Mouse (Mus musculus): ENCODE measurements around the gene Thrsp. TPM values are rescaled to one million over a fixed set of nuclear protein-coding genes. Genes with fewer than 3 reads are reported as not detected.

Thrsp gene
- polyA plus RNA-seq, 1 experiment = 93.2 TPM

DNA sequence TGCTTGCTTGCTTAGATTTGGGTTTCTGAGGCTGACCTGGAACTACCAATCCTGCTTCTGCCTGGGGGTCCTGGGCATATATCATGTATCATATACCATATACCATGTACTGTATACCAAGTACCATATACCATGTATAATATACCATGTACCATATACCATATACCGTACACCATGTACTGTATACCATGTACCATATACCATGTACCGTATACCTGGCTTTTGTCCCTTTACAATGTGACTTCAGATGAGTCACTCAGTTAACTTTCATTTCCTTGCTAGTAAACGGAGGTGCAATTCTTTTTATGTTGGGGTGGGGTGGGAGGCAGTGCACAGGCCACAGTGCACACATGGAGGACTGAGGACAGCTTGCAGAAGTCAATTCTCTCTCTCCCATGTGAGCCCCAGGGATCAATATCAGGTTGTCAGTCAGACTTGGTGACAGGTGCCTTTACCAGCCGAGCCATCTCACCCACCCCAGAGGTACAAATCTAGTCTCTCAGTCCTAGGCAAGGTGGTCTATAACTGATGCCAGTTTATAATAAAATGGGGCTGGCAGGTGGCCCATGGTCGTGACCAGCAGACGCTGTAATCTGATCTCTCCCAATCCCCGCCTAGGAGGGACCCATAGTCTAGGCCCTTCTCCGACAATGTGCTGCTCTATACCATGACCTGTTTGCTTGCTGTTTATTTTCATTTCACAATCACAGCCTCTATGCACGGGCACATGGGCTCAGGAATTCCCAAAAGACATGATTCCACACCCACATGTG is 2.4 kb downstream of the Thrsp start:
- no peak for DNase-seq
- peak overlapping the region; percentile 62 for H3K4me3 ChIP-seq (replicated peaks; ENCODE audit: insufficient read depth, low read depth, low read length)
- 20% methylated on average over 9 of the region's 9 CpGs for WGBS
- no peak for TF ChIP-seq CTCF (IDR thresholded peaks at IDR 0.05; ENCODE audit: borderline replicate concordance, insufficient read depth, low read depth, low read length)
- no peak for TF ChIP-seq POLR2A (IDR thresholded peaks at IDR 0.05; ENCODE audit: borderline replicate concordance, insufficient read depth, low read length)
- H3K27ac ChIP-seq (ENCODE audit: insufficient read depth, low read length) = peak overlapping the region; percentile 17; the same call in 1 of the 2 replicates
- H3K27me3 ChIP-seq (ENCODE audit: control insufficient read depth, insufficient read depth, low read length) = no peaks in the 10 kb centered on the region
- H3K4me1 ChIP-seq (ENCODE audit: control insufficient read depth, insufficient read depth, low read length) = peaks cover 22% of the 10 kb centered on the region

DNA sequence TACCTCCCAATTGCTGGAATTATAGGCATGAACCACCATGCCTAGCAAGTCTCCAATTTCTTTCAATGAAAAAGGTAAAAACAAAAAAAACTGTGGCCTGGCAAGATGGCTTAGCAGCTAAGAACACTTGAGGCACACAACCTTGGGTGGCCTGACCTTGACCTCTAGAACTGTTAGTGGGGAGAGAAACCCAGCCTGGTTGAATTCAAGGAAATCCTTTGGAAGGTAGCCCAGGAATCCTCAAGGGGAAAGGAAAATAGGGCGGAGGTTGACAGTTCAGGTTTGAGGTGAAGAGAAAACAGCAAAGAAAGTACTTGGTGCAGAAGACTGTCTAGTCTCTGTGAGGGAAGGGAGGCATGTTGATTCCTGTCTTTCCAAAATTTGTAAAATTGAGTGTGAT is 3.1 kb downstream of the Thrsp start:
- no peak for DNase-seq
- peaks cover 22% of the 10 kb centered on the region for H3K4me1 ChIP-seq (ENCODE audit: control insufficient read depth, insufficient read depth, low read length)
- TF ChIP-seq POLR2A (IDR thresholded peaks at IDR 0.05; ENCODE audit: borderline replicate concordance, insufficient read depth, low read length) (no peak), CTCF (IDR thresholded peaks at IDR 0.05; ENCODE audit: borderline replicate concordance, insufficient read depth, low read depth, low read length) (no peak)
- H3K4me3 ChIP-seq (replicated peaks; ENCODE audit: insufficient read depth, low read depth, low read length) = peak overlapping the region; percentile 34
- H3K27me3 ChIP-seq (ENCODE audit: control insufficient read depth, insufficient read depth, low read length) = no peaks in the 10 kb centered on the region
- no peak overlapping the region for H3K27ac ChIP-seq (ENCODE audit: insufficient read depth, low read length)
- 14% methylated on average over 1 of the region's 1 CpGs for WGBS

DNA sequence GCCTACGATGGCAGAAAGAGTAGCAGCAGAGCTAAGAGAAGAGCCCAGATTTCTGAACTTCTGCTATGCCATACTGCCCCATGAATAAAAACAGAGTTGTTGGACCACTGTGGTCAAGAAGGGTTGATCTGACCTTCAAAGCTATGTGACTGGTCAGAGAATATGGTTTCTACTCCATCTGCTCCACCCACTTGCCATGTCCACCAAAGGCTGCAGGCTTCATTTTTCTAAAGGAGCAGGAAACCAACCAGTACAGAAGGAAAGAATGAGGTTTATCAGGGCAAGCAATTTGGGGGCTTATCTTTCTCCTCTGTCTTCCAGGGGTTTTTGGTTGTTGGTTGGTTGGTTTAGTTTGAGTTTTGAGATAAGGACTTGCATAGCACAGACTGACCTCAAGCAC is 3.5 kb downstream of the Thrsp start:
- no peak for DNase-seq
- no peaks in the 10 kb centered on the region for H3K27me3 ChIP-seq (ENCODE audit: control insufficient read depth, insufficient read depth, low read length)
- 90% methylated on average over 1 of the region's 1 CpGs for WGBS

DNA sequence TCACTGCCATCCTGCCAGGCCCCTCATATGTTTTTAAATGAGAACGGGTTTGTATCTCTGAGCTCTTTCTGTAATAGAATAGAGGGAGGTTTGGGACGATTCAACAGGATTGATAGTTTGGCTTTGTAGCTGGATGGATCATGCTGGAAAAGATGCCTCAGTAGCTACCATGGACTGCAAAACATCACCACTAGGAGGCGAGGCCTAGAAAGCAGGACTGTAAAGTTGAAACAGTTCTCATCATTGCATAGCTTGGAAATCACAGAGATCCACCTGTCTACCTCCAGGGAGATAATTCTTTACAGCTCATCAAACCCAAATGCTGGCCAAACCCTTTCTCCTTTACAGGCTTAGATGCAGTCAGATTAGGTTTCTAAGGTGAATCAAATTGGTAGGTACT is 6.0 kb downstream of the Thrsp start:
- Histone ChIP-seq H3K27me3 (ENCODE audit: control insufficient read depth, insufficient read depth, low read length) (no peaks in the 10 kb centered on the region), H3K4me3 (replicated peaks; ENCODE audit: insufficient read depth, low read depth, low read length) (no peak overlapping the region), H3K27ac (ENCODE audit: insufficient read depth, low read length) (no peak overlapping the region), H3K4me1 (ENCODE audit: control insufficient read depth, insufficient read depth, low read length) (peaks cover 8% of the 10 kb centered on the region)
- 66% methylated on average over 3 of the region's 3 CpGs for WGBS
- DNase-seq = no peak
- TF ChIP-seq CTCF (IDR thresholded peaks at IDR 0.05; ENCODE audit: borderline replicate concordance, insufficient read depth, low read depth, low read length) (peak; percentile 9; the same call in 1 of the 2 replicates), POLR2A (IDR thresholded peaks at IDR 0.05; ENCODE audit: borderline replicate concordance, insufficient read depth, low read length) (no peak)

More for the DNA sequence above, 3.5 kb downstream of the Thrsp start:
- Histone ChIP-seq H3K4me3 (replicated peaks; ENCODE audit: insufficient read depth, low read depth, low read length) (no peak overlapping the region), H3K4me1 (ENCODE audit: control insufficient read depth, insufficient read depth, low read length) (peaks cover 19% of the 10 kb centered on the region), H3K27ac (ENCODE audit: insufficient read depth, low read length) (no peak overlapping the region)
- no peak for TF ChIP-seq CTCF (IDR thresholded peaks at IDR 0.05; ENCODE audit: borderline replicate concordance, insufficient read depth, low read depth, low read length)

DNA sequence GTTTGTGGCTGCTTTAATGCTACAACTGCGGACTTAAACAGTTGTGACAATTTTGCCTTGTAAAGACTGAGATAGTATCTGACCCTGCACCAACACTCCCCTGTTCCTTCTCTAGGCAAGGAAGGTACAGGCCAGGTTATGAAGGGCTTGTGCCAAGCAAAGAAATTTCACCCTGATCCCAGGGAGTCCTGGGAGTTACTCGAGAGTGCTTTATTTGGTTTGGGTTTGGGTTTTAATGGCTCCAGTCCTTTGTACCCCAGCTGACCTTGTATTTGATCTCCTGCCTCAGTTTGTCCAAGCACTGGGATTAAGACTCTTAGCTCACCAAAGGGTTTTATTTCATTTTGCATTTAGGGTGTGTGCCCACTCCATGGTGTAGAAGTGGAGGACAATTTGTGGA is 6.4 kb downstream of the Thrsp start:
- H3K4me1 ChIP-seq (ENCODE audit: control insufficient read depth, insufficient read depth, low read length) = peaks cover 8% of the 10 kb centered on the region
- TF ChIP-seq POLR2A (IDR thresholded peaks at IDR 0.05; ENCODE audit: borderline replicate concordance, insufficient read depth, low read length) (no peak; the same call in 1 of the 2 replicates), CTCF (IDR thresholded peaks at IDR 0.05; ENCODE audit: borderline replicate concordance, insufficient read depth, low read depth, low read length) (no peak)
- H3K27ac ChIP-seq (ENCODE audit: insufficient read depth, low read length) = no peak overlapping the region
- H3K27me3 ChIP-seq (ENCODE audit: control insufficient read depth, insufficient read depth, low read length) = no peaks in the 10 kb centered on the region
- no peak for DNase-seq
- 91% methylated on average over 2 of the region's 2 CpGs for WGBS
- H3K4me3 ChIP-seq (replicated peaks; ENCODE audit: insufficient read depth, low read depth, low read length) = no peak overlapping the region

DNA sequence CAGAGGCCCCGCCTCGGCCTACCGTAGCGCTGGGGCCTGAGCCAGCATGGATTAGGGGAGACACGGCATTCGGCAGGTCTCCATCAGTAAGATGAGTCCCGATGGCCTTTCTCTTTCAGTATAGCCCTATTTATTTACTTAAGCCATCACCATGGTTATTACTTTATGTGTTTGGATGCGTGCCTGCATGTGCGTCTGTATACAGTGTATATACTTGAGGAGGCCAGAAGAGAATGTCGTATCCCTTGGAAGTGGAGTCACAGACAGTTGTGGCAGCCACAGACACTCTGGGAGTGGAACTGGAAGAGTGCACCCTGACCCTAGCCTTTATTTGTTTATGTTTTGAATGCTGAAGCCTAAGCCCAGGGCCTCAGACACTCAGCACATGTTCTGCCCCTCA is 10.4 kb downstream of the Thrsp start:
- Histone ChIP-seq H3K27me3 (ENCODE audit: control insufficient read depth, insufficient read depth, low read length) (no peaks in the 10 kb centered on the region), H3K27ac (ENCODE audit: insufficient read depth, low read length) (no peak overlapping the region), H3K4me1 (ENCODE audit: control insufficient read depth, insufficient read depth, low read length) (no peaks in the 10 kb centered on the region), H3K4me3 (replicated peaks; ENCODE audit: insufficient read depth, low read depth, low read length) (no peak overlapping the region)
- no peak for DNase-seq
- WGBS = 67% methylated on average over 10 of the region's 10 CpGs
- TF ChIP-seq POLR2A (IDR thresholded peaks at IDR 0.05; ENCODE audit: borderline replicate concordance, insufficient read depth, low read length) = no peak
- TF ChIP-seq CTCF (IDR thresholded peaks at IDR 0.05; ENCODE audit: borderline replicate concordance, insufficient read depth, low read depth, low read length) = no peak

DNA sequence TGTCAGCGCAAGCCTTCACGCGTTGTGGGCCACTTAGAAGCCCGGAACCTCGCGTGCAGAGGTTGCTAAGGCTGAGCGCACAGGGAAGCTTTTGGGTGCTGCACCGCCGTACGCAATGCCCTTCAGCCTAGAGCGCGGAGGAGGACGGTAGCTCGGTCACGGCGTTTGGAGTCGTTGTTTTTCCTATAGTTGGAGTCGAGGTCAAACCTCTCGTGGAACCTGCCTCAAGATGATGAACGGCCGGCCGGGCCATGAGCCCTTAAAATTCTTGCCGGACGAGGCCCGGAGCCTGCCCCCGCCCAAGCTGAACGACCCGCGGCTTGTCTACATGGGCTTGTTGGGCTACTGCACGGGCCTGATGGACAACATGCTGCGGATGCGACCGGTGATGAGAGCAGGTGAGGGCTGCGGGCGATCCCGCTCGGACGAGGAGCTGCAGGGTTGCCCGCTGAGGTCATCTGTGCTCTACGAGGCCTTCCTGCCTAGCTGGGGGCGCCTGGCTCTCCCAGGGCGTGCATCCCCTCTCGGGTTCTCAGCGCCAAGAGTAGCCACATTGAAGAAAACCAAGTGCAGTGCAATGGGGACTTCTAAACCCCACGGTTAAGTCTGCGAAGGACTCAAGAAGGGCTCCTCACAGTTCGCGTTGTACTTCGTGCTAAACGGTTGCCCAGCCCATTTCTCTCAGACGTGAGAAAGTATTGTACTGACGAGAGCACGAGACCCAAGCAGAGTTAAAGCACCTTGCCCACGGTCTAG is 17.4 kb downstream of the Thrsp start, which contains the start of gene Ndufc2:
Gene Ndufc2, plus strand, starts transcription at position 44 of the 756 bp plus-strand sequence.
- H3K27me3 ChIP-seq (ENCODE audit: control insufficient read depth, insufficient read depth, low read length) = no peaks in the 10 kb centered on the region
- peaks cover 5% of the 10 kb centered on the region; the same call in 1 of the 2 replicates for H3K4me1 ChIP-seq (ENCODE audit: control insufficient read depth, insufficient read depth, low read length)
- TF ChIP-seq CTCF (IDR thresholded peaks at IDR 0.05; ENCODE audit: borderline replicate concordance, insufficient read depth, low read depth, low read length) (no peak), POLR2A (IDR thresholded peaks at IDR 0.05; ENCODE audit: borderline replicate concordance, insufficient read depth, low read length) (peak; percentile 98)
- peak; percentile 82 to 87 for DNase-seq
- H3K27ac ChIP-seq (ENCODE audit: insufficient read depth, low read length) = peak within 1 kb of the TSS; percentile 77
- H3K4me3 ChIP-seq (replicated peaks; ENCODE audit: insufficient read depth, low read depth, low read length) = peak within 1 kb of the TSS; percentile 74
- under 1% methylated on average over 54 of the region's 54 CpGs for WGBS
